Mouse (Mus musculus) gastrocnemius, adult 2 months (tissue): ENCODE measurements around the gene Olfr50. TPM values are rescaled to one million over a fixed set of nuclear protein-coding genes. Genes with fewer than 3 reads are reported as not detected.

ENCODE experiments used
- DNase-seq: peaks from one replicate; pipeline ENCODE4 v3.0.0; 2022
- H3K27ac ChIP-seq: fragments of 200-600 bp; 2 replicates; pipeline ENCODE4 v1.8.1; 2022; ENCODE audit warnings: mild to moderate bottlenecking
- H3K4me3 ChIP-seq: fragments of 200-600 bp; 2 replicates; pipeline ENCODE4 v1.8.1; 2022; ENCODE audit warnings: mild to moderate bottlenecking, moderate library complexity
- CTCF ChIP-seq: fragments of 200-600 bp; IDR thresholded peaks from 2 replicates; pipeline ENCODE4 v1.8.1; 2022; ENCODE audit warnings: antibody characterized with exemption, mild to moderate bottlenecking, moderate library complexity
- intact Hi-C: fragments of 180-260 bp; cut with DNase I; formaldehyde crosslinking; loops from one replicate; pipeline ENCODE4 v1.15.1; 2025
- long read RNA-seq, 2 experiments: library from polyadenylated mRNA; stranded (forward); transcript quantifications; one replicate each; pipeline ENCODE4 v2.0.0; 2021
- total RNA-seq, 2 experiments: library from RNA; stranded (reverse); gene quantifications; 2 replicates each; pipeline ENCODE4 v1.2.3; 2021

Olfr50 gene
- total RNA-seq: not detected
- long read RNA-seq, experiment 1: 0 reads
- long read RNA-seq, experiment 2: 0 reads

DNA sequence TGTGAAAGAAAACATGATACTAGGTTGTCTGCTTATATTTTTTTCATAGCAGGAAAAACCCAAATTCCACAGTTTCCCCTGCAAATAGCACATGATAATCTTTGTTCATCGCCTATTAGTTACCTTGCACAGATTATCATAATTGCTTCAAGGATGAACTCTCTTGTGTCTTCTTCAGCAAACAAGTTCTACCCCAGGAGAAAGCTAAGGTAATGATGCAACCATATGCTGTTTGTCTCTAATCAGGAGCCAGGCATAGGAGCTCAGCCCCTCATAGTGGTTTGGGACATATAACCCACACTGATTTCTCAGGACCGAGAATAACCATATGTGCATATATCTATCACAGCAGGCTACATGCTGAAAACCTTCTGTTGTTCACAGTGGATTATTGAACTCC, at the start of gene Olfr50:
Gene Olfr50, plus strand, starts transcription at position 301 of the 400 bp plus-strand sequence.
- Histone ChIP-seq H3K4me3 (no peak within 1 kb of the TSS), H3K27ac (no peak within 1 kb of the TSS)
- no peak for DNase-seq
- no peak for TF ChIP-seq CTCF
- intact Hi-C loops: no loop called here

GRCm38 (mm10) chr2:36783976-36784375, 6.4 kb upstream of the Olfr50 start, which contains the start of gene Olfr348:
Olfr348 (plus strand) TSS chr2:36784276.
- intact Hi-C loops: no loop called here
- no peak within 1 kb of the TSS for H3K27ac ChIP-seq
- H3K4me3 ChIP-seq: no peak within 1 kb of the TSS
- DNase-seq: no peak
- no peak for TF ChIP-seq CTCF

DNA sequence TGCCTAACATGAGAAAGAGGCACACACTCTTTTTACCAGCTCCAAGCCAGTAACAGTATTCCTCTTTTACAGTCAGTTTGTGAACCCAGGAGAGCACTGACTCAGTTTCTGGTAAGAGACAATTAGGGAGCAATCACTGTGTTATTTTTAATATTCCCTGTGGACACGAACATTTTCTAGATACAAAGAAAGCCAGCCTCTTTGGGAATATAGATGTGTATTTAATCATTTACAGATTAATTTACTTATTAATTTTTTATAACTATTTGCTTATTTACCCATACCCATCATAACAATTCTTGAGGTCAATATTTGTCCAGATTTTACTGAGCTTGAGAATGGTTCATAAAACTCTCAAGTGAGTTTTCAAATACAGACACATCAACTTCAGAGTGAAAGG, 26.6 kb downstream of the Olfr50 start, which contains the start of gene Olfr3:
Gene Olfr3, minus strand, starts transcription at position 101 of the 400 bp plus-strand sequence.
- intact Hi-C loops: no loop called here
- TF ChIP-seq CTCF: no peak
- H3K27ac ChIP-seq: no peak within 1 kb of the TSS

GRCm38 (mm10) chr2:36846010-36846409, 55.7 kb downstream of the Olfr50 start, which contains the start of gene Olfr350:
Olfr350 (plus strand) TSS chr2:36846310.
- intact Hi-C loops: no loop called here
- DNase-seq: no peak
- TF ChIP-seq CTCF: no peak
- no peak within 1 kb of the TSS for H3K4me3 ChIP-seq
- H3K27ac ChIP-seq: no peak within 1 kb of the TSS

More for the DNA sequence above, 26.6 kb downstream of the Olfr50 start, which contains the start of gene Olfr3:
- H3K4me3 ChIP-seq: no peak within 1 kb of the TSS
- no peak for DNase-seq

Other genes starting within 250 kb of the Olfr50 start
- not detected for gene Olfr344, start 223.9 kb upstream of the Olfr50 start, total RNA-seq
- not detected for gene Olfr345, start 150.5 kb upstream of the Olfr50 start, total RNA-seq
- not detected for gene Olfr346, start 104.8 kb upstream of the Olfr50 start, total RNA-seq
- gene Olfr347, start 58.6 kb upstream of the Olfr50 start, total RNA-seq: not detected
- not detected for gene Olfr348, start 6.3 kb upstream of the Olfr50 start, total RNA-seq
- gene Olfr3, start 26.5 kb downstream of the Olfr50 start, total RNA-seq: not detected
- gene Olfr350, start 55.8 kb downstream of the Olfr50 start, total RNA-seq: not detected
- not detected for gene Olfr351, start 72.1 kb downstream of the Olfr50 start, total RNA-seq
- gene Olfr352, start 77.9 kb downstream of the Olfr50 start, total RNA-seq: not detected
- gene Olfr353, start 102.4 kb downstream of the Olfr50 start, total RNA-seq: not detected
- gene Olfr354, start 115.1 kb downstream of the Olfr50 start, total RNA-seq: not detected
- gene Olfr355, start 138.4 kb downstream of the Olfr50 start, total RNA-seq: not detected
- not detected for gene Olfr356, start 146.6 kb downstream of the Olfr50 start, total RNA-seq
- not detected for gene Olfr357, start 203.3 kb downstream of the Olfr50 start, total RNA-seq
- gene Olfr358, start 218.8 kb downstream of the Olfr50 start, total RNA-seq: not detected